ENCODE assay signal across 8 mouse cellular contexts in the genomic region with DNA sequence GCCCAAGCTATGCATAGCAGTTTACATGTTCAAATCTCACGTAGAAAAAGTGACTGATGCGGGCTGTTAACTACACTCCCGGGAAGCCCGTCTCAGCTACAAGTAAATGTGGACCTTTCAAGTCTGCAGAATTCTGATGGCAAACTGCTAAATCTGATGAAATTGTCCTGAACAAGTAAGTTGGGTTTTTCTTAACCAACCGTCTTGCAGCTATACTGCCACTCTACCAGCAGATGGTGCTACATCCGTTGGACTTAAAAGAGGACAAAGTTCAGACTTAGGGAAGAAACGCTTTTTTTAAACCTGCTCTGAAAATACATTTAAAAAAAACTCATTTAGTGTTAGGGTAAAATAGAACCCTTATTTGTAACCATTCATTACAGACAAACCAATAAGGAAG. TPM values are rescaled to one million over a fixed set of nuclear protein-coding genes. Genes with fewer than 3 reads are reported as not detected.
A peak's percentile ranks its signal among the peaks of the same experiment; 100 is the strongest.
DNase-seq lines count a peak whose midpoint lies in the region; ATAC-seq and TF ChIP-seq lines count a peak whose summit lies in the region.

No protein-coding gene starts in this region.

- peak; percentile 40 to 57 for DNase-seq in cerebellum, adult 18-20 months
- peak; percentile 87 for DNase-seq in brain, adult 2 months (ENCODE audit: low read depth, low spot score)
- DNase-seq in forebrain, postnatal 0 days, result peak; percentile 76
- DNase-seq in kidney, adult 8-10 months, result peak; percentile 46 to 63
- peak; percentile 93 for DNase-seq in lung, postnatal 0 days (ENCODE audit: low spot score)
- DNase-seq in retina, postnatal 1 day, result peak; percentile 80
- DNase-seq in layer of hippocampus, postnatal 36 days, result no peak

- H3K27ac ChIP-seq in forebrain, postnatal 0 days (ENCODE audit: low read depth, low read length), result no peak overlapping the region
- H3K27ac ChIP-seq in lung, postnatal 0 days (ENCODE audit: low read length), result no peak overlapping the region

- TF ChIP-seq CTCF in forebrain, postnatal 0 days (IDR thresholded peaks at IDR 0.05; ENCODE audit: low read depth), result peak; percentile 84
- TF ChIP-seq CTCF in lung, postnatal 0 days (IDR thresholded peaks at IDR 0.05), result peak; percentile 86

- peak overlapping the region; percentile 31 for H3K4me3 ChIP-seq in forebrain, postnatal 0 days (ENCODE audit: low read depth, low read length)
- peak overlapping the region; percentile 90 for H3K4me3 ChIP-seq in lung, postnatal 0 days (ENCODE audit: low read depth, low read length)

- no peak for ATAC-seq in cerebellum, adult (ENCODE audit: insufficient number of reproducible peaks, low FRiP score, low TSS enrichment)
- ATAC-seq in forebrain, postnatal 0 days, result no peak
- no peak for ATAC-seq in lung, postnatal 0 days

- no peaks in the 10 kb centered on the region for H3K27me3 ChIP-seq in forebrain, postnatal 0 days (ENCODE audit: insufficient read depth, low read length)
- H3K27me3 ChIP-seq in lung, postnatal 0 days (replicated peaks; ENCODE audit: insufficient read depth, low read length), result no peaks in the 10 kb centered on the region

- H3K9me3 ChIP-seq in forebrain, postnatal 0 days (ENCODE audit: low read length), result no peaks in the 10 kb centered on the region
- H3K9me3 ChIP-seq in lung, postnatal 0 days (ENCODE audit: low read length), result no peaks in the 10 kb centered on the region

- peaks cover 25% of the 10 kb centered on the region for H3K4me1 ChIP-seq in forebrain, postnatal 0 days (ENCODE audit: insufficient read depth)
- peaks cover 10% of the 10 kb centered on the region; the same call in 1 of the 2 replicates for H3K4me1 ChIP-seq in lung, postnatal 0 days (ENCODE audit: insufficient read depth, low read depth, low read length)

- TF ChIP-seq EP300 in lung, postnatal 0 days (IDR thresholded peaks at IDR 0.05), result no peak

- no peaks in the 10 kb centered on the region for H3K36me3 ChIP-seq in forebrain, postnatal 0 days (ENCODE audit: insufficient read depth)
- H3K36me3 ChIP-seq in lung, postnatal 0 days (ENCODE audit: insufficient read depth, low read length), result no peaks in the 10 kb centered on the region

- H3K9ac ChIP-seq in forebrain, postnatal 0 days, result no peak overlapping the region
- H3K9ac ChIP-seq in lung, postnatal 0 days (replicated peaks; ENCODE audit: low read depth), result no peak overlapping the region

- WGBS in forebrain, postnatal 0 days, result 29% methylated on average over 7 of the region's 7 CpGs
- WGBS in lung, postnatal 0 days, result 12% methylated on average over 7 of the region's 7 CpGs

- H3K4me2 ChIP-seq in forebrain, postnatal 0 days (ENCODE audit: low read depth), result peak overlapping the region; percentile 63
- H3K4me2 ChIP-seq in lung, postnatal 0 days (replicated peaks; ENCODE audit: low read depth, low read length), result peak overlapping the region; percentile 81

RNA-seq across cellular contexts. Expression of gene Hnrnpa0, which starts 2.2 kb away (rescaled TPM):
- 197 and 234 TPM in 2 replicates for total RNA-seq in forebrain, postnatal 0 days (2014; rRNA removed)
- 76.5 and 86.6 TPM in 2 replicates for polyA plus RNA-seq in forebrain, postnatal 0 days (2015; fragmentation: Nextera tagmentation; extraction: Ambion mirVana)
- 29.6 and 33.1 TPM in 2 replicates for polyA plus RNA-seq in lung, postnatal 0 days (2015; fragmentation: Nextera tagmentation; extraction: Ambion mirVana)
- 100 to 1,000 TPM; 112 to 119 TPM for total RNA-seq in layer of hippocampus, postnatal 36 days (2021)

RNA-seq across cellular contexts. Expression of gene Klhl3, which starts 12.7 kb away (rescaled TPM):
- 11.9 and 12.2 TPM in 2 replicates for total RNA-seq in forebrain, postnatal 0 days (2014; rRNA removed)
- 7.6 and 12.6 TPM in 2 replicates for polyA plus RNA-seq in forebrain, postnatal 0 days (2015; fragmentation: Nextera tagmentation; extraction: Ambion mirVana)
- 2.7 and 3.9 TPM in 2 replicates for polyA plus RNA-seq in lung, postnatal 0 days (2015; fragmentation: Nextera tagmentation; extraction: Ambion mirVana)
- 10 to 100 TPM; 50.4 to 52.7 TPM for total RNA-seq in layer of hippocampus, postnatal 36 days (2021)

RNA-seq across cellular contexts. Expression of gene Idnk, which starts 31.3 kb away (rescaled TPM):
- total RNA-seq in forebrain, postnatal 0 days (2014; rRNA removed), result 20.0 and 26.0 TPM in 2 replicates
- polyA plus RNA-seq in forebrain, postnatal 0 days (2015; fragmentation: Nextera tagmentation; extraction: Ambion mirVana), result 46.9 and 49.9 TPM in 2 replicates
- polyA plus RNA-seq in lung, postnatal 0 days (2015; fragmentation: Nextera tagmentation; extraction: Ambion mirVana), result 40.5 and 43.5 TPM in 2 replicates
- total RNA-seq in layer of hippocampus, postnatal 36 days (2021), result 10 to 100 TPM; 27.5 to 29.9 TPM

Comparison
In these comparisons a context has a peak if more than half of its experiments do, and no peak if none do; other contexts are left out.
1. DNase-seq: peak in cerebellum, adult 18-20 months (2 of 2), brain, adult 2 months (single experiment), forebrain, postnatal 0 days (single experiment), kidney, adult 8-10 months (2 of 2), lung, postnatal 0 days (single experiment) and retina, postnatal 1 day (single experiment); none in layer of hippocampus, postnatal 36 days (0 of 2).